Mouse (Mus musculus): ENCODE results near the gene Mat2a. TPM values are rescaled to one million over a fixed set of nuclear protein-coding genes. Genes with fewer than 3 reads are reported as not detected.

Gene Mat2a
- polyA plus RNA-seq, 1 experiment from 2014 or later: 131 TPM

- Histone ChIP-seq H3K4me3 (ENCODE audit: low read depth, low read length) (no peak overlapping the region), H3K36me3 (ENCODE audit: control insufficient read depth, insufficient read depth) (no peaks in the 10 kb centered on the region), H3K9ac (ENCODE audit: low read depth, low read length) (no peak overlapping the region), H3K4me2 (ENCODE audit: low read depth, low read length) (no peak overlapping the region), H3K4me1 (ENCODE audit: control insufficient read depth, low read depth, low read length) (peaks cover 12% of the 10 kb centered on the region), H3K27me3 (ENCODE audit: control insufficient read depth, insufficient read depth, low read depth, low read length) (no peaks in the 10 kb centered on the region), H3K9me3 (replicated peaks; ENCODE audit: control insufficient read depth, low read length) (no peaks in the 10 kb centered on the region), H3K27ac (ENCODE audit: low read length) (no peak overlapping the region)
- WGBS (ENCODE audit: insufficient replicate concordance): 16% methylated on average over 1 of the region's 1 CpGs
- ATAC-seq (ENCODE audit: low read depth): no peak
These were observed 29.4 kb downstream of the Mat2a start for GRCm38 (mm10) chr6:72410003-72410402.

- no peak overlapping the region for H3K27ac ChIP-seq (ENCODE audit: low read length)
- no peaks in the 10 kb centered on the region for H3K9me3 ChIP-seq (replicated peaks; ENCODE audit: control insufficient read depth, low read length)
- H3K4me2 ChIP-seq (ENCODE audit: low read depth, low read length): no peak overlapping the region
- 11% methylated on average over 3 of the region's 3 CpGs for WGBS (ENCODE audit: insufficient replicate concordance)
- H3K4me1 ChIP-seq (ENCODE audit: control insufficient read depth, low read depth, low read length): peaks cover 9% of the 10 kb centered on the region
- H3K36me3 ChIP-seq (ENCODE audit: control insufficient read depth, insufficient read depth): no peaks in the 10 kb centered on the region
- ATAC-seq (ENCODE audit: low read depth): no peak
- H3K4me3 ChIP-seq (ENCODE audit: low read depth, low read length): no peak overlapping the region
- H3K27me3 ChIP-seq (ENCODE audit: control insufficient read depth, insufficient read depth, low read depth, low read length): no peaks in the 10 kb centered on the region
- H3K9ac ChIP-seq (ENCODE audit: low read depth, low read length): no peak overlapping the region
These were observed 29.8 kb downstream of the Mat2a start for GRCm38 (mm10) chr6:72409567-72409966.

- Histone ChIP-seq H3K4me3 (ENCODE audit: low read depth, low read length) (no peak overlapping the region), H3K4me2 (ENCODE audit: low read depth, low read length) (no peak overlapping the region), H3K27me3 (ENCODE audit: control insufficient read depth, insufficient read depth, low read depth, low read length) (no peaks in the 10 kb centered on the region), H3K9ac (ENCODE audit: low read depth, low read length) (no peak overlapping the region), H3K27ac (ENCODE audit: low read length) (no peak overlapping the region), H3K9me3 (replicated peaks; ENCODE audit: control insufficient read depth, low read length) (no peaks in the 10 kb centered on the region), H3K4me1 (ENCODE audit: control insufficient read depth, low read depth, low read length) (peaks cover 3% of the 10 kb centered on the region; the same call in 1 of the 2 replicates), H3K36me3 (ENCODE audit: control insufficient read depth, insufficient read depth) (no peaks in the 10 kb centered on the region)
- WGBS (ENCODE audit: insufficient replicate concordance): under 1% methylated on average over 5 of the region's 5 CpGs
- ATAC-seq (ENCODE audit: low read depth): peak; percentile 80
These were observed 32.2 kb downstream of the Mat2a start for GRCm38 (mm10) chr6:72407119-72407518.

GRCm38 (mm10) chr6:72405356-72405755 lies 34.0 kb downstream of the Mat2a start:
- Histone ChIP-seq H3K27me3 (ENCODE audit: control insufficient read depth, insufficient read depth, low read depth, low read length) (no peaks in the 10 kb centered on the region), H3K4me3 (ENCODE audit: low read depth, low read length) (no peak overlapping the region), H3K27ac (ENCODE audit: low read length) (no peak overlapping the region), H3K9me3 (replicated peaks; ENCODE audit: control insufficient read depth, low read length) (no peaks in the 10 kb centered on the region), H3K4me1 (ENCODE audit: control insufficient read depth, low read depth, low read length) (peaks cover 4% of the 10 kb centered on the region; the same call in 1 of the 2 replicates), H3K36me3 (ENCODE audit: control insufficient read depth, insufficient read depth) (no peaks in the 10 kb centered on the region), H3K9ac (ENCODE audit: low read depth, low read length) (no peak overlapping the region), H3K4me2 (ENCODE audit: low read depth, low read length) (no peak overlapping the region)
- ATAC-seq (ENCODE audit: low read depth): no peak
- whole genome bisulfite sequencing (ENCODE audit: insufficient replicate concordance): 70% methylated on average over 7 of the region's 7 CpGs

GRCm38 (mm10) chr6:72401875-72402274 lies 37.5 kb downstream of the Mat2a start:
- H3K36me3 ChIP-seq (ENCODE audit: control insufficient read depth, insufficient read depth): no peaks in the 10 kb centered on the region
- H3K9me3 ChIP-seq (replicated peaks; ENCODE audit: control insufficient read depth, low read length): no peaks in the 10 kb centered on the region
- H3K4me2 ChIP-seq (ENCODE audit: low read depth, low read length): no peak overlapping the region
- peak; percentile 30; the same call in 1 of the 2 replicates for ATAC-seq (ENCODE audit: low read depth)
- peaks cover 4% of the 10 kb centered on the region for H3K4me1 ChIP-seq (ENCODE audit: control insufficient read depth, low read depth, low read length)
- no peak overlapping the region for H3K4me3 ChIP-seq (ENCODE audit: low read depth, low read length)
- H3K27me3 ChIP-seq (ENCODE audit: control insufficient read depth, insufficient read depth, low read depth, low read length): no peaks in the 10 kb centered on the region
- no peak overlapping the region for H3K27ac ChIP-seq (ENCODE audit: low read length)
- WGBS (ENCODE audit: insufficient replicate concordance): 17% methylated on average over 7 of the region's 7 CpGs
- H3K9ac ChIP-seq (ENCODE audit: low read depth, low read length): no peak overlapping the region

GRCm38 (mm10) chr6:72399967-72400366 lies 39.4 kb downstream of the Mat2a start:
- Histone ChIP-seq H3K27me3 (ENCODE audit: control insufficient read depth, insufficient read depth, low read depth, low read length) (no peaks in the 10 kb centered on the region), H3K36me3 (ENCODE audit: control insufficient read depth, insufficient read depth) (no peaks in the 10 kb centered on the region), H3K4me3 (ENCODE audit: low read depth, low read length) (no peak overlapping the region), H3K9me3 (replicated peaks; ENCODE audit: control insufficient read depth, low read length) (no peaks in the 10 kb centered on the region), H3K4me2 (ENCODE audit: low read depth, low read length) (no peak overlapping the region), H3K4me1 (ENCODE audit: control insufficient read depth, low read depth, low read length) (peaks cover 4% of the 10 kb centered on the region), H3K9ac (ENCODE audit: low read depth, low read length) (no peak overlapping the region), H3K27ac (ENCODE audit: low read length) (no peak overlapping the region)
- 64% methylated on average over 2 of the region's 2 CpGs for WGBS (ENCODE audit: insufficient replicate concordance)
- no peak for ATAC-seq (ENCODE audit: low read depth)

GRCm38 (mm10) chr6:72396837-72397251 lies 42.5 kb downstream of the Mat2a start:
- Histone ChIP-seq H3K4me3 (ENCODE audit: low read depth, low read length) (no peak overlapping the region), H3K9ac (ENCODE audit: low read depth, low read length) (no peak overlapping the region), H3K4me2 (ENCODE audit: low read depth, low read length) (no peak overlapping the region), H3K9me3 (replicated peaks; ENCODE audit: control insufficient read depth, low read length) (no peaks in the 10 kb centered on the region), H3K36me3 (ENCODE audit: control insufficient read depth, insufficient read depth) (no peaks in the 10 kb centered on the region; the same call in 1 of the 2 replicates), H3K4me1 (ENCODE audit: control insufficient read depth, low read depth, low read length) (peaks cover 11% of the 10 kb centered on the region), H3K27ac (ENCODE audit: low read length) (peak overlapping the region; percentile 8), H3K27me3 (ENCODE audit: control insufficient read depth, insufficient read depth, low read depth, low read length) (no peaks in the 10 kb centered on the region)
- WGBS (ENCODE audit: insufficient replicate concordance): 65% methylated on average over 10 of the region's 10 CpGs
- ATAC-seq (ENCODE audit: low read depth): peak; percentile 38; the same call in 1 of the 2 replicates

GRCm38 (mm10) chr6:72392341-72392740 lies 47.0 kb downstream of the Mat2a start:
- 85% methylated on average over 5 of the region's 5 CpGs for WGBS (ENCODE audit: insufficient replicate concordance)
- Histone ChIP-seq H3K27ac (ENCODE audit: low read length) (no peak overlapping the region), H3K9me3 (replicated peaks; ENCODE audit: control insufficient read depth, low read length) (no peaks in the 10 kb centered on the region), H3K4me3 (ENCODE audit: low read depth, low read length) (no peak overlapping the region), H3K36me3 (ENCODE audit: control insufficient read depth, insufficient read depth) (peaks cover 8% of the 10 kb centered on the region), H3K9ac (ENCODE audit: low read depth, low read length) (no peak overlapping the region), H3K27me3 (ENCODE audit: control insufficient read depth, insufficient read depth, low read depth, low read length) (no peaks in the 10 kb centered on the region), H3K4me1 (ENCODE audit: control insufficient read depth, low read depth, low read length) (peaks cover 33% of the 10 kb centered on the region), H3K4me2 (ENCODE audit: low read depth, low read length) (peak overlapping the region; percentile 86)
- no peak for ATAC-seq (ENCODE audit: low read depth)

- Histone ChIP-seq H3K27ac (ENCODE audit: low read length) (peak overlapping the region; percentile 100), H3K4me3 (ENCODE audit: low read depth, low read length) (peak overlapping the region; percentile 85), H3K4me1 (ENCODE audit: control insufficient read depth, low read depth, low read length) (peaks cover 35% of the 10 kb centered on the region), H3K9ac (ENCODE audit: low read depth, low read length) (peak overlapping the region; percentile 95), H3K36me3 (ENCODE audit: control insufficient read depth, insufficient read depth) (peaks cover 13% of the 10 kb centered on the region), H3K9me3 (replicated peaks; ENCODE audit: control insufficient read depth, low read length) (no peaks in the 10 kb centered on the region), H3K4me2 (ENCODE audit: low read depth, low read length) (peak overlapping the region; percentile 86), H3K27me3 (ENCODE audit: control insufficient read depth, insufficient read depth, low read depth, low read length) (no peaks in the 10 kb centered on the region)
- peak; percentile 61 for ATAC-seq (ENCODE audit: low read depth)
- WGBS (ENCODE audit: insufficient replicate concordance): 4% methylated on average over 11 of the region's 12 CpGs
These were observed 48.4 kb downstream of the Mat2a start for GRCm38 (mm10) chr6:72390795-72391521.
